Mouse (Mus musculus) embryonic stem cell, embryonic (primary cell): Measurements from ENCODE around the gene Gphb5.

Experiments
- CTCF ChIA-PET, 4 experiments: fragments of 300-600 bp in 2 of 4; fragments of 350-600 bp in 2 of 4; sonication (Branson Sonifier 250); formaldehyde crosslinking; loops; one replicate each; lab custom pipeline; 2022; ENCODE audit warnings: inconsistent platforms in 2 of 4; lab: Charles Lee
- POLR2A ChIA-PET, 4 experiments: fragments of 300-600 bp in 2 of 4; fragments of 350-600 bp in 2 of 4; sonication (Branson Sonifier 250); formaldehyde crosslinking; loops; one replicate each; lab custom pipeline; 2022; ENCODE audit warnings: antibody characterized with exemption in 4 of 4, inconsistent platforms in 1 of 4; lab: Charles Lee

The Gphb5 gene

DNA sequence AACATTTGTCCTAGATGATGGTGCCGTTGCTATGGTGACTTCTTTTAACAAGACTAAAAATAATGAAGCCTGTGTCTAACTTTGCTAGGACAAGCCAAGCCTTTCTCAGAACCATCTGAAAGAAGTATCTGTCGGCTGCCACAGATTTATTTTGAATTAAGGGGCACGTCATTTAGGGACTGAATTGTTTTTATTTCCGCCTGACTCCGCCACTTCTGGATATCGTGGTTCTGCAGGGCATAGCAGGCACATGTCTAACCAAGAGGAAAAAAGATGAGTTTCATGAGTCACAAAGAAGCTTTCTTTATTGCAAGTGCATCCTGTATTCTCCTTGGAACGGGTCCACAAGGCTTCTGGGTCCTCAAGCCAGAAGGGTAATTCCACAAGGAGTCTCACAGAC, 7.8 kb upstream of the Gphb5 start:
- ChIA-PET CTCF (no interaction called here), POLR2A (no interaction called here)

GRCm38 (mm10) chr12:75414991-75415390, 1.6 kb downstream of the Gphb5 start:
- ChIA-PET CTCF (no interaction called here), POLR2A (interaction anchor here in 1 of 4 experiments (1.4 to 2.2 kb wide), 2 partner anchors 18 to 181 kb away, joined by 4 read pairs; partner anchors contain the start of gene Ppp2r5e)

DNA sequence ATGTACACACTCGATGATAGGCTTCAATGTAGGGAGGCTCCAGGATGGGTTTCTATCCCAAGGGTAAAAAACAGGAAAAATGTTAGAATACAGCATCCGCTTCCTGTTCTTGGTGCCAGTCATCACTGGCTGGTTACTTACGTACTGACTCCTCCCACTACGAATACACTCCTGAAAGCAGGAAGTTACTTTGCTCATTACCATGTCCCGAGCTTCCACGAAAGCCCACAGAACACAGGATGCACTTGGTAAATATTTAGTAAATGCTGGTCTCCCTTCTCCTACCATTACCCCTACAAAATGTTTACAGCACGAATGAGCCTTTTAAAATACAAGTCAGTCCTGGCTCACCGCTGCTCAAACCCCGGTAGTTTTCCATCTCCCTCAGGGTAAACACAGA, 3.6 kb downstream of the Gphb5 start:
- ChIA-PET CTCF (interaction anchor here in 1 of 4 experiments (0.7 kb wide), 1 partner anchor 242 kb away, joined by 6 read pairs; no protein-coding TSS in a partner anchor), POLR2A (interaction anchor here in 2 of 4 experiments (0.6 to 0.9 kb wide), 3 partner anchors 12 to 21 kb away, joined by 3 to 4 read pairs (median 3); no protein-coding TSS in a partner anchor)

- ChIA-PET POLR2A (interaction anchor here in 1 of 4 experiments (0.7 to 1.6 kb wide), 2 partner anchors 18 to 272 kb away, joined by 3 read pairs; partner anchors contain the start of gene Wdr89), CTCF (no interaction called here)
These were observed 19.5 kb downstream of the Gphb5 start for GRCm38 (mm10) chr12:75397077-75397476.

DNA sequence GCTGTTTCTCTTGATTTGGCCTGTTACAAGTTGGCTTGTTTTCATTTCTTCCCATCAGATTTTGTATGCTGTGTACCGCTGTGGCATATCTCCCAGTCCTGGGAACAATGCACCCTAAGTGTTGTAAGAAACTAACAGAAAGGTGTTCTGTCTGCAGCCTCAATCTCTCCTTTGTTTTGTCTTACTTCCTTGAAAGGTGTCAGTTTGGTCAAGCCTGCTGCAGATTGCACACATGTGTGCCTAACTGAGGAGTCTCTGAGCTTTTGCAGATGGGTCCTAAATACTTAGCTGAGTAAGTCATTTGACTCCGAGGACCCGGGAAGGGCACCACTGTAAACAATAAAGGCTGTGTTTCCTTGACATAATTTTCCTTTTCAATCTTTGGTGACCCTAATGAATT, 20.0 kb downstream of the Gphb5 start:
- CTCF ChIA-PET = no interaction called here
- POLR2A ChIA-PET = interaction anchor here in 1 of 4 experiments (0.7 to 1.6 kb wide), 2 partner anchors 18 to 273 kb away, joined by 3 read pairs; partner anchors contain the start of gene Wdr89

DNA sequence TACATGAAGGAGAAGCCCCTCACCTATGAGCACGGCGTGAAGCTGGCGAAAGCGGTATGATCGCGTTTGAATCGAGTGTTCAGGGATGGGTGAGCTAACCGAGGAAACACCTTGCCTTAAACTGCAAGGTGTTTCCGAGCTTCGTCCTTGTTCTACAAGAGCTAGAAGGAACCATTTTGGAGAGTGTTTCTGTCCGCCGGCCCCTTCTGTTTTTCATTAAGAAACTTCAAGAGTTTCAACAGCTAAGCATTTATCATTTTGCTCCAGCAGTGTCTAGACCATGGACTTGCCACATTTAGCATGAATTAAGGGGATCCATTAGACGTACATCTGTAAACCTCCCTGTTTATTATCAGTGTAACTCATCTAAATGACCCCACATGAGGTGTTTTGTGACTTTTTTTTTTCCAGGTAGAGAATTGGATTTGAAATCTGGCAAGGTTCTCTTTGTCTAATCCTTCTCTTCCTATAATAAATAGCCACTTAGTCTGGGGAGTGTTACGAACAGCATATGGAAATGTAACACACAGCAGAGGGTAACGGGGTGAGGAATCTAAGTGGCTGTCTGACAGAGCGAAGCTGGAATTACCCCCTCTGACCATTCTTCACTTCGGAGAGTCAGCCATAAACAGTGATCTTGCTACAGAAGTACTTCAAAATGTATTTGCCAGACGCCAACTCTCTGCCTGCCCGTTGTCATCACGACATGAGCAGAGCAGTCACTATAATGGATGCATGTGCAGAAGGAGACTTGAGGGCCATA, 22.4 kb downstream of the Gphb5 start:
- CTCF ChIA-PET = no interaction called here

GRCm38 (mm10) chr12:75391526-75391925, 25.1 kb downstream of the Gphb5 start:
- POLR2A ChIA-PET = no interaction called here
- CTCF ChIA-PET = no interaction called here

More for the DNA sequence above, 22.4 kb downstream of the Gphb5 start:
- POLR2A ChIA-PET = no interaction called here

DNA sequence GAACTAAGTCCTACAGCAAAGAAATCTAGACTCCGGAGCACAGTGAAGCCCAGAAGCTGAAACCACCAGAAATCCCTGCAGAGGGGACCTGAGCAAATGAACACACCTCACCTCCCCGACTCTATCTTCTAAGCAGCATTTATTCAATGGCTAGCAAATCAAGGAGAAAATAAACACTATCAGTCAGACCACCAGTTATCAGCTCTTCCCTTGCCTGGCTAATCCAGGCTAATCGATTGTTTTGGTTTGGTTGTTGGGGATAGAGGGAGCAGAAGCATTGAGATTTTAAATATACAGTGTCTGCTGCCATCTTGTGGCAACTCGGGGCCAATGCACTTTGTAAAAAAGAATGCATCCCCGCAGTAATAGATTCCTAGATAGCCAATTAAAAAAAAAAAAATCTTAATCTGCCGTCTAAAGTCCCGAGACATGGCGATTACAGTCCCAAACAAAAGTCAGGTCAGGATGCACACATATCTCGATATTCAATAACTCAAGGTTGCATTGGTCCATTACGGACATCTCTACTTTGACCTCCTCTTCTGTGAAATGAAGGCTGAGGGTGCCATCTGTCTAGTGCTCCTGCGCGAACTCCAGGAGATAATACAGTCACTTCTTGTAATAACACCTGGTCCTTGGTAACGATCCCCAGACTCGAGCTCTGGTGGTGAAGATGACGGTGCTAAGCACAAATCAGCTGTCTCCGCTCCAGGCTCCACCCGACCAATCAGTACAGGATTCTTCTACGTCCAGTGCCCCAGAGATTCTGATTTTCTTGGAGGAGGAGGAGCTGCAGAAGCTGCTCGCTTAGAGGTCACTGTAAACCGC, 27.1 kb downstream of the Gphb5 start:
- CTCF ChIA-PET = interaction anchor here (0.6 to 2.6 kb wide), 11 partner anchors 109 to 1073 kb away, joined by 3 to 9 read pairs (median 3); no protein-coding TSS in a partner anchor
- POLR2A ChIA-PET = interaction anchor here in 1 of 4 experiments (1.0 kb wide), 1 partner anchor 11 kb away, joined by 3 read pairs; no protein-coding TSS in a partner anchor

GRCm38 (mm10) chr12:75388521-75388920, 28.1 kb downstream of the Gphb5 start:
- ChIA-PET CTCF (interaction anchor here in 3 of 4 experiments (1.2 to 2.6 kb wide), 5 partner anchors 108 to 1072 kb away, joined by 3 to 9 read pairs (median 3); no protein-coding TSS in a partner anchor), POLR2A (interaction anchor here in 2 of 4 experiments (0.5 to 1.2 kb wide), 3 partner anchors 17 to 281 kb away, joined by 3 to 7 read pairs (median 3); partner anchors contain the start of gene Wdr89 (in 1 of the 2))

- ChIA-PET POLR2A (interaction anchor here in 1 of 4 experiments (0.5 to 1.6 kb wide), 3 partner anchors 9 to 282 kb away, joined by 3 to 6 read pairs (median 3); partner anchors contain the start of gene Wdr89), CTCF (interaction anchor here in 3 of 4 experiments (0.9 to 2.6 kb wide), 5 partner anchors 107 to 1071 kb away, joined by 3 to 9 read pairs (median 3); no protein-coding TSS in a partner anchor)
These were observed 28.7 kb downstream of the Gphb5 start for GRCm38 (mm10) chr12:75387846-75388245.

- ChIA-PET CTCF (interaction anchor here in 2 of 4 experiments (0.6 to 1.4 kb wide), 4 partner anchors 132 to 1070 kb away, joined by 3 to 4 read pairs (median 3); no protein-coding TSS in a partner anchor), POLR2A (interaction anchor here in 1 of 4 experiments (0.6 to 1.6 kb wide), 3 partner anchors 9 to 283 kb away, joined by 3 to 6 read pairs (median 3); partner anchors contain the start of gene Wdr89)
These were observed 29.4 kb downstream of the Gphb5 start for GRCm38 (mm10) chr12:75387156-75387555.

DNA sequence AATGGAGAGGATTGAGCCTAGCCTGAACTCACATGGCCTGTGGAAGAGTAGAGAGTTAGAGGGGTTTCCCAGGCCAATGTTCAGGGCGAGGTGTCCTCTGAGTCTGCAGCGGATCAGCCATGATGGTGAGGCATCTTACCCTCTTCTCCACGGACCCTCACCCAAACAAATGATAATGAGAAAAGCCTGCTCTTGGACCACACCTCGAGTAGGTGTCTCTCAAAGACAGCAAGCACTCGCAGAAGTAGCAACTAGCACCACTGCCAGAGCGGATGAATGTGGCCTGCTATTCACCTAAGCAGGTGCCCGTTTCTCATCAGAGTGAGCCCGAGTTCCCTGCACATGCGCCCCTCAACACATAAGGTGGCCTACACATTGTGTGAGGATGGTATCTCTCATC, 29.9 kb downstream of the Gphb5 start:
- CTCF ChIA-PET = interaction anchor here in 2 of 4 experiments (0.6 kb wide), 2 partner anchors 132 to 373 kb away, joined by 3 to 4 read pairs; no protein-coding TSS in a partner anchor
- POLR2A ChIA-PET = interaction anchor here in 1 of 4 experiments (0.6 to 1.6 kb wide), 7 partner anchors 8 to 1473 kb away, joined by 3 to 6 read pairs (median 3); no protein-coding TSS in a partner anchor

GRCm38 (mm10) chr12:75376126-75376525, 40.5 kb downstream of the Gphb5 start:
- ChIA-PET POLR2A (interaction anchor here in 1 of 4 experiments (0.6 kb wide), 1 partner anchor 191 kb away, joined by 3 read pairs; no protein-coding TSS in a partner anchor), CTCF (no interaction called here)

DNA sequence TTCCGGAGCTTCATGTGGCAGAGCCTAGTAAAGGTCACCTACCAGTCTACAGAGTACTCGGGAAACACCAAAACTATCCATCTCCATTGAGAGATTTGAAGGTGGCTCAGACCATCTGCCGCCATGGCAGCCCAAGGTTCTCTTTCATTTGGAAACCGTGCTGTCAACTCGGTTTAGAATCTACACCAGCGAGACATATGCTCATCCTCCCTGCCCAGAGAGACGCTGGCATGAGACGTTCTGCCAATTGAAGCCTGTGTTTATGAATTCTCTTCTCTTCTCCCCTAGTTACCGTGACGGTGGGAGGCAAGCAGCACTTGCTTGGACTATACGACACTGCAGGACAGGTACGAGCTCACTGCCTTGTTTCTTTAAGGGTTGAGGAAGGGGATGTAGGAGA, 41.5 kb downstream of the Gphb5 start:
- ChIA-PET CTCF (no interaction called here), POLR2A (no interaction called here)

- ChIA-PET CTCF (no interaction called here), POLR2A (interaction anchor here in 1 of 4 experiments (0.5 kb wide), 1 partner anchor 207 kb away, joined by 3 read pairs; no protein-coding TSS in a partner anchor)
These were observed 42.1 kb downstream of the Gphb5 start for GRCm38 (mm10) chr12:75374437-75374836.

DNA sequence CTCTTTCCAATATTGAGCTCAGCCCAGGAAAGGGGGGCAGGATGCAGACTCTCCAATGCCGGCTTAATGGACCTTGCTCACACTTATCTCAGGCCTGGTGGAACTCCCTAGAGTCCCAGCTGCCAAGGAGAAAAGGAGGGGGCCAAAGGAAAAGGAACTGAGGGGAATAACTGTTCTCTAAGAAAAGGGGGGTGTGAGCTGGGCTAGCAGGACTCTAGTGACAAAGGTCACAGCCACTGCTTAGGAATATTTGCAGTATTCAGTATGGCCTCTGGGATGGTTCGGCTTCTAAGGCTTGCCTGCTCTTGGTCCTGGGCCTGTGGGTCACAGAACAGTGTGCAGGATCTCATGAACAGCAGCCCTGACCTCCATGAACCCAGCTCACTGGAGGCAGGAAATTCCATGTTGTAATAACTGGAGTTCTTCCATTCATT, 47.1 kb downstream of the Gphb5 start:
- CTCF ChIA-PET = no interaction called here
- POLR2A ChIA-PET = no interaction called here

- POLR2A ChIA-PET = no interaction called here
- CTCF ChIA-PET = no interaction called here
These were observed 48.1 kb downstream of the Gphb5 start for GRCm38 (mm10) chr12:75368527-75368926.

DNA sequence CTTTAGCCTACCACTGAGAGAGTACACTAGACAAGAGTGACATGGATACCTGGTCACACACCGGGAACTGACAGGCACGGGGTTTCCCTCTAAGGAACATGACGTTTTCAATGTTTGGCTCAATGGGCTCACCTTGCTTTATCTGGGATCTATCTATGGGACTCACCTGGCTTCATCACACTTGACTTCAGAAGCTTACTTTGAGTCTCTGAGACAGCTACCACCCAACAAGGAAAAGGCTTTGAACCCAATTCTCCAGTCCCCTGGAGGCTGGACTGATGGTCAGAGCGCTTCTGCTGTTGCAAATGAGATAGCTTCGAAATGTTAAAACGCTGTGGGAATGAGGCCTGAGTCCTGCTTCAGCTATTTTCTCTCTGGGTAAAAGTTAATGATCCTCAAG, 49.2 kb downstream of the Gphb5 start:
- ChIA-PET POLR2A (interaction anchor here in 1 of 4 experiments (0.5 to 1.1 kb wide), 2 partner anchors 12 to 24 kb away, joined by 3 read pairs; no protein-coding TSS in a partner anchor), CTCF (no interaction called here)
